Mouse (Mus musculus): Measurements from ENCODE around the gene Magohb.

DNA sequence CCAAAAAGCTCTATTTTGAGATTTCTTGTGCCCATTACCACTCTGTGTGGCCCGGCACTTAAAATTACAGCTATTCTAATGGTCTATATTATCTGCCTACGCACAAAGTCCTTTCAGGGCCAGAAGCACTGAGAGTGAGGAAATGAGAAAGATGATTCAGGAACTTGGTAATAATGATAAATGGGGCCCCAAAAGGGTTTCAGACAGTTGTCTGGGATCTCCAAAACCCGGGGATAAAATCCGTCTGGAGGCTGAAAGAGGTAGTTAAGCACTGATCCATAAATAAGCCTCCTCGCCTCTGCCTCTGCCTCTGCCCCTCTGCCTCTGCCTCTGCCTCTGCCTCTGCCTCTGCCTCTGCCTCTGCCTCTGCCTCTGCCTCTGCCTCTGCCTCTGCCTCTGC is 28.9 kb downstream of the Magohb start:
- TF ChIP-seq CTCF (IDR thresholded peaks at IDR 0.05; ENCODE audit: borderline replicate concordance, extremely low read depth, insufficient read depth, insufficient read length) = no peak
- TF ChIP-seq POLR2A (IDR thresholded peaks at IDR 0.05; ENCODE audit: borderline replicate concordance, extremely low read depth, insufficient read depth, insufficient read length, poor library complexity, severe bottlenecking) = no peak
